Mouse (Mus musculus) lung, adult 2 months (tissue): ENCODE data around the gene Fbxo36.

ENCODE experiments used
- CTCF ChIP-seq: fragments of 200-500 bp; IDR thresholded peaks from 2 replicates; pipeline ENCODE4 v1.5.1; 2011; ENCODE audit warnings: mild to moderate bottlenecking, low read length, control low read depth; ENCODE audit not compliant: insufficient read depth
- POLR2A ChIP-seq: fragments of 200-500 bp; IDR thresholded peaks from 2 replicates; pipeline ENCODE4 v1.6.1; 2011; ENCODE audit warnings: low read depth, mild to moderate bottlenecking, control low read depth, low read length, borderline replicate concordance; ENCODE audit errors: extremely low read depth

DNA sequence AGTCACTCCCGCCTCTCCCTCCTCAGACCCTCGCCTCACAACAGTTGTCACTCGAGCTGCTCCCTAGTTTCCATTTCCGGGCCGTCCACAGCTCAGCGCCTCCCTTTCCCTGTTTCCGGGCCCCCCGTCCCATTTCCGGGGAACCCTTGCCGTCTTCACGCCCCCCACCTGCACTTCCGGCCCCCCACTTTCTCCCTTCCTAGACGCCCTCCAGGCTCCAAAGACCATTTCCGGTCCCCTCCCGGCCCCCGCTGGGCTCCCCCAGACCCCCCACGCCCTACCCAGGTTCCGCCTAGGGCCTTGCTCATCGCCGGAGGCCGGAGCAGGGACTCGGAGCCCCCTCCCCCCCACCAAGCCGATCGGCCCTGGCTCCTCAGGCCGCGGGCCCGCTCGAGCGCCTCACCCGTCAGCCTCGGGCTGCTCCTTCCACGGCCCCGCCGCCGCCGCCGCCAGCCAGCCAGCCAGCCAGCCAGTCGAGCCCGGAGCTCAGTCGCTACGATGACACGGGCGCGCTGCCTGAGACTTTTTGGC is 955 bp upstream of the Fbxo36 start:
- no peak for TF ChIP-seq CTCF
- TF ChIP-seq POLR2A = no peak
